Mouse (Mus musculus): ENCODE measurements at regions not wholly inside any gene's neighbourhood (a gene's known extent, or its start where the extent isn't known, plus 50 kb on each side); places are given as distances from the start of the nearest gene placed in this dataset.
A peak's percentile ranks its signal among the peaks of the same experiment; 100 is the strongest.

- no peak overlapping the region for H3K4me3 ChIP-seq (ENCODE audit: low read length)
- ATAC-seq (ENCODE audit: low FRiP score, low TSS enrichment), result no peak
- H3K27me3 ChIP-seq (ENCODE audit: insufficient read depth, low read length), result no peaks in the 10 kb centered on the region
- no peaks in the 10 kb centered on the region for H3K36me3 ChIP-seq (ENCODE audit: insufficient read depth, low read length)
- H3K27ac ChIP-seq (ENCODE audit: low read length), result no peak overlapping the region
- no peaks in the 10 kb centered on the region for H3K4me1 ChIP-seq (ENCODE audit: insufficient read depth, low read length)
- H3K9ac ChIP-seq (replicated peaks; ENCODE audit: low read length), result no peak overlapping the region
- H3K4me2 ChIP-seq (replicated peaks; ENCODE audit: low read depth, low read length), result no peak overlapping the region
- 93% methylated on average over 4 of the region's 4 CpGs for WGBS
- H3K9me3 ChIP-seq (ENCODE audit: low read length), result no peaks in the 10 kb centered on the region
These were observed 98.0 kb downstream of the Dhx15 start for GRCm38 (mm10) chr5:52092273-52092672.

GRCm38 (mm10) chr5:52088131-52088530 lies 102.2 kb downstream of the Dhx15 start:
- H3K27me3 ChIP-seq (ENCODE audit: insufficient read depth, low read length), result no peaks in the 10 kb centered on the region
- ATAC-seq (ENCODE audit: low FRiP score, low TSS enrichment), result no peak
- WGBS, result 81% methylated on average over 10 of the region's 10 CpGs
- H3K27ac ChIP-seq (ENCODE audit: low read length), result no peak overlapping the region
- H3K4me3 ChIP-seq (ENCODE audit: low read length), result no peak overlapping the region
- H3K4me2 ChIP-seq (replicated peaks; ENCODE audit: low read depth, low read length), result no peak overlapping the region
- no peaks in the 10 kb centered on the region for H3K9me3 ChIP-seq (ENCODE audit: low read length)
- H3K9ac ChIP-seq (replicated peaks; ENCODE audit: low read length), result no peak overlapping the region
- no peaks in the 10 kb centered on the region for H3K36me3 ChIP-seq (ENCODE audit: insufficient read depth, low read length)
- 0 out of 2 replicates have a peak, but pooled peaks cover 3% of the 10 kb centered on the region for H3K4me1 ChIP-seq (ENCODE audit: insufficient read depth, low read length)

- H3K4me3 ChIP-seq (ENCODE audit: low read length), result no peak overlapping the region
- 0 out of 2 replicates have a peak, but pooled peaks cover 3% of the 10 kb centered on the region for H3K4me1 ChIP-seq (ENCODE audit: insufficient read depth, low read length)
- 51% methylated on average over 7 of the region's 7 CpGs for WGBS
- no peak overlapping the region for H3K4me2 ChIP-seq (replicated peaks; ENCODE audit: low read depth, low read length)
- H3K36me3 ChIP-seq (ENCODE audit: insufficient read depth, low read length), result no peaks in the 10 kb centered on the region
- H3K9me3 ChIP-seq (ENCODE audit: low read length), result no peaks in the 10 kb centered on the region
- H3K9ac ChIP-seq (replicated peaks; ENCODE audit: low read length), result no peak overlapping the region
- no peak overlapping the region for H3K27ac ChIP-seq (ENCODE audit: low read length)
- ATAC-seq (ENCODE audit: low FRiP score, low TSS enrichment), result no peak
- no peaks in the 10 kb centered on the region for H3K27me3 ChIP-seq (ENCODE audit: insufficient read depth, low read length)
These were observed 103.4 kb downstream of the Dhx15 start for GRCm38 (mm10) chr5:52086766-52087429.

GRCm38 (mm10) chr5:52080268-52080667 lies 110.0 kb downstream of the Dhx15 start:
- no peak for ATAC-seq (ENCODE audit: low FRiP score, low TSS enrichment)
- Histone ChIP-seq H3K9ac (replicated peaks; ENCODE audit: low read length) (no peak overlapping the region), H3K27ac (ENCODE audit: low read length) (no peak overlapping the region), H3K27me3 (ENCODE audit: insufficient read depth, low read length) (no peaks in the 10 kb centered on the region), H3K4me1 (ENCODE audit: insufficient read depth, low read length) (no peaks in the 10 kb centered on the region), H3K4me3 (ENCODE audit: low read length) (no peak overlapping the region), H3K9me3 (ENCODE audit: low read length) (no peaks in the 10 kb centered on the region), H3K36me3 (ENCODE audit: insufficient read depth, low read length) (no peaks in the 10 kb centered on the region), H3K4me2 (replicated peaks; ENCODE audit: low read depth, low read length) (no peak overlapping the region)
- 66% methylated on average over 4 of the region's 4 CpGs for WGBS

GRCm38 (mm10) chr5:52077696-52078095 lies 112.6 kb downstream of the Dhx15 start:
- Histone ChIP-seq H3K27me3 (ENCODE audit: insufficient read depth, low read length) (no peaks in the 10 kb centered on the region), H3K36me3 (ENCODE audit: insufficient read depth, low read length) (no peaks in the 10 kb centered on the region), H3K4me2 (replicated peaks; ENCODE audit: low read depth, low read length) (no peak overlapping the region), H3K4me3 (ENCODE audit: low read length) (no peak overlapping the region), H3K9ac (replicated peaks; ENCODE audit: low read length) (no peak overlapping the region), H3K9me3 (ENCODE audit: low read length) (0 out of 2 replicates have a peak, but pooled peaks cover 6% of the 10 kb centered on the region), H3K4me1 (ENCODE audit: insufficient read depth, low read length) (no peaks in the 10 kb centered on the region), H3K27ac (ENCODE audit: low read length) (no peak overlapping the region)
- WGBS, result 80% methylated on average over 3 of the region's 3 CpGs
- ATAC-seq (ENCODE audit: low FRiP score, low TSS enrichment), result no peak

GRCm38 (mm10) chr5:52075096-52075495 lies 115.2 kb downstream of the Dhx15 start:
- WGBS, result 94% methylated on average over 2 of the region's 2 CpGs
- H3K9ac ChIP-seq (replicated peaks; ENCODE audit: low read length), result no peak overlapping the region
- no peak for ATAC-seq (ENCODE audit: low FRiP score, low TSS enrichment)
- H3K4me2 ChIP-seq (replicated peaks; ENCODE audit: low read depth, low read length), result no peak overlapping the region
- no peaks in the 10 kb centered on the region for H3K4me1 ChIP-seq (ENCODE audit: insufficient read depth, low read length)
- no peaks in the 10 kb centered on the region for H3K36me3 ChIP-seq (ENCODE audit: insufficient read depth, low read length)
- H3K4me3 ChIP-seq (ENCODE audit: low read length), result no peak overlapping the region
- 0 out of 2 replicates have a peak, but pooled peaks cover 6% of the 10 kb centered on the region for H3K9me3 ChIP-seq (ENCODE audit: low read length)
- H3K27me3 ChIP-seq (ENCODE audit: insufficient read depth, low read length), result no peaks in the 10 kb centered on the region
- no peak overlapping the region for H3K27ac ChIP-seq (ENCODE audit: low read length)

- WGBS, result 29% methylated on average over 16 of the region's 16 CpGs
- H3K27ac ChIP-seq (ENCODE audit: low read length), result no peak overlapping the region
- H3K4me2 ChIP-seq (replicated peaks; ENCODE audit: low read depth, low read length), result no peak overlapping the region
- H3K4me3 ChIP-seq (ENCODE audit: low read length), result no peak overlapping the region
- no peaks in the 10 kb centered on the region for H3K36me3 ChIP-seq (ENCODE audit: insufficient read depth, low read length)
- no peaks in the 10 kb centered on the region for H3K9me3 ChIP-seq (ENCODE audit: low read length)
- peak; percentile 86; the same call in 1 of the 2 replicates for ATAC-seq (ENCODE audit: low FRiP score, low TSS enrichment)
- H3K27me3 ChIP-seq (ENCODE audit: insufficient read depth, low read length), result peaks cover 9% of the 10 kb centered on the region
- 0 out of 2 replicates have a peak, but pooled peaks cover 3% of the 10 kb centered on the region for H3K4me1 ChIP-seq (ENCODE audit: insufficient read depth, low read length)
- H3K9ac ChIP-seq (replicated peaks; ENCODE audit: low read length), result no peak overlapping the region
These were observed 125.4 kb downstream of the Dhx15 start for GRCm38 (mm10) chr5:52064804-52065451.

- Histone ChIP-seq H3K27me3 (ENCODE audit: insufficient read depth, low read length) (peaks cover 5% of the 10 kb centered on the region; the same call in 1 of the 2 replicates), H3K27ac (ENCODE audit: low read length) (no peak overlapping the region), H3K9ac (replicated peaks; ENCODE audit: low read length) (no peak overlapping the region), H3K4me1 (ENCODE audit: insufficient read depth, low read length) (0 out of 2 replicates have a peak, but pooled peaks cover 3% of the 10 kb centered on the region), H3K36me3 (ENCODE audit: insufficient read depth, low read length) (no peaks in the 10 kb centered on the region), H3K4me3 (ENCODE audit: low read length) (no peak overlapping the region), H3K9me3 (ENCODE audit: low read length) (no peaks in the 10 kb centered on the region), H3K4me2 (replicated peaks; ENCODE audit: low read depth, low read length) (no peak overlapping the region)
- WGBS, result 81% methylated on average over 4 of the region's 4 CpGs
- ATAC-seq (ENCODE audit: low FRiP score, low TSS enrichment), result no peak
These were observed 128.1 kb downstream of the Dhx15 start for GRCm38 (mm10) chr5:52062214-52062613.

- ATAC-seq (ENCODE audit: low FRiP score, low TSS enrichment), result no peak
- H3K27me3 ChIP-seq (ENCODE audit: insufficient read depth, low read length), result peaks cover 2% of the 10 kb centered on the region; the same call in 1 of the 2 replicates
- 81% methylated on average over 6 of the region's 6 CpGs for WGBS
These were observed 129.1 kb downstream of the Dhx15 start for GRCm38 (mm10) chr5:52061226-52061625.

GRCm38 (mm10) chr5:52057261-52057660 lies 133.1 kb downstream of the Dhx15 start:
- H3K27me3 ChIP-seq (ENCODE audit: insufficient read depth, low read length), result no peaks in the 10 kb centered on the region
- H3K27ac ChIP-seq (ENCODE audit: low read length), result no peak overlapping the region
- no peak for ATAC-seq (ENCODE audit: low FRiP score, low TSS enrichment)
- no peaks in the 10 kb centered on the region for H3K9me3 ChIP-seq (ENCODE audit: low read length)
- H3K9ac ChIP-seq (replicated peaks; ENCODE audit: low read length), result no peak overlapping the region
- no peak overlapping the region for H3K4me3 ChIP-seq (ENCODE audit: low read length)
- no peaks in the 10 kb centered on the region for H3K36me3 ChIP-seq (ENCODE audit: insufficient read depth, low read length)
- WGBS, result 85% methylated on average over 1 of the region's 1 CpGs
- no peak overlapping the region for H3K4me2 ChIP-seq (replicated peaks; ENCODE audit: low read depth, low read length)
- H3K4me1 ChIP-seq (ENCODE audit: insufficient read depth, low read length), result no peaks in the 10 kb centered on the region

More at GRCm38 (mm10) chr5:52061226-52061625, 129.1 kb downstream of the Dhx15 start:
- Histone ChIP-seq H3K36me3 (ENCODE audit: insufficient read depth, low read length) (no peaks in the 10 kb centered on the region), H3K27ac (ENCODE audit: low read length) (no peak overlapping the region), H3K9ac (replicated peaks; ENCODE audit: low read length) (no peak overlapping the region), H3K4me2 (replicated peaks; ENCODE audit: low read depth, low read length) (no peak overlapping the region), H3K9me3 (ENCODE audit: low read length) (no peaks in the 10 kb centered on the region), H3K4me1 (ENCODE audit: insufficient read depth, low read length) (0 out of 2 replicates have a peak, but pooled peaks cover 3% of the 10 kb centered on the region), H3K4me3 (ENCODE audit: low read length) (no peak overlapping the region)

Measured in kidney, embryonic 16.5 days (tissue).